Mouse (Mus musculus): Measurements from ENCODE around the gene Ptgr1. TPM values are rescaled to one million over a fixed set of nuclear protein-coding genes. Genes with fewer than 3 reads are reported as not detected.
A peak's percentile ranks its signal among the peaks of the same experiment; 100 is the strongest.

Ptgr1 gene
- polyA plus RNA-seq (2014; fragmentation: Nextera tagmentation; extraction: Ambion mirVana): 10.1 and 10.7 TPM in 2 replicates

DNA sequence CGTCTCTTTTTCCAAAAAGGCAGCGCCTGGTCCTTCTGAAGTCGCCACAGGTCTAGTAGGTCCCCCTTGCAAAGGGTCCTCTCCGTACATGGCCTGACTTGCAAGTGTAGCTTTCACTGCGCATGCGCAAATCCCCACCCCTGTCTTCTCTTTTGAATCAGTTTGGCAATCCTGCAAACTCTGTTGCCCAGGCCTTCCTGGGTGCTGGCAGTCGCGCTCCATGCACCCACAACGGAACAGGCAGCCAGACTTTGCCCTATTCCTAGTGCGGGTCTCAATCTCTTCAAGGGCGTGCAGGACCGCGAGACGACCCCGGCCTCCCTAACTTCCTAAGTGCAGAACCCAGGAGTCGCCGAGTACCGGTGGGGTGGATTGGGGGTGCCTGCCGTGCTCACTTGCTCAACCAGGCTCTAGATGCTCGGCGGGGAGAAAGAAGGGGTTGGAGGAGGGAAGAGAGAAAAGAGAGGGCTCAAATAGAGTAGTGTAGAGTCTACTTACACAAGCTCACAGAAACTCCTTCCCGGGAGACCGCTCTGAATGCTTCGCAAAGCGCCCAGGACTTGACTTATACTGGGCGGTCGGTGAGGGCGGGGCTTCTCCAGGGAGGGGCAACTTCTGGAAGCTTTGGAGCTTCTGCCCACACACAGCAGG, at the start of gene Ptgr1:
Gene Ptgr1, minus strand, starts transcription at position 580 of the 651 bp plus-strand sequence.
- H3K9ac ChIP-seq (ENCODE audit: low read length): peak within 1 kb of the TSS; percentile 75
- ATAC-seq (ENCODE audit: insufficient number of reproducible peaks, insufficient read depth, low FRiP score, low read depth): no peak; the same call in 1 of the 2 replicates
- peak within 1 kb of the TSS in 1 of 2 experiments; percentile 41; a peak in 2 of 4 replicates for H3K27ac ChIP-seq (replicated peaks in 1 of 2; ENCODE audit: control insufficient read depth in 1 of 2, insufficient read depth in 1 of 2, low read depth in 2 of 2, low read length in 2 of 2)
- H3K4me1 ChIP-seq (ENCODE audit: control insufficient read depth in 2 of 2, insufficient read depth in 2 of 2, low read length in 2 of 2): peaks cover 2 to 6% of the 10 kb centered on the region in 2 experiments; a peak in 2 of 4 replicates
- WGBS: under 1% methylated on average over 28 of the region's 28 CpGs
- H3K4me3 ChIP-seq (ENCODE audit: control insufficient read depth in 1 of 2, insufficient read depth in 1 of 2, low read depth in 1 of 2, low read length in 2 of 2): peak within 1 kb of the TSS; percentile 79 to 91
- H3K9me3 ChIP-seq (ENCODE audit: control insufficient read depth, low read length): no peaks in the 10 kb centered on the region
- no peaks in the 10 kb centered on the region; the same call in 1 of the 2 replicates for H3K36me3 ChIP-seq (ENCODE audit: control insufficient read depth, insufficient read depth, low read length)
- peak within 1 kb of the TSS; percentile 95 for H3K4me2 ChIP-seq (ENCODE audit: low read length)
- H3K27me3 ChIP-seq (ENCODE audit: control insufficient read depth, insufficient read depth, low read length): no peaks in the 10 kb centered on the region

DNA sequence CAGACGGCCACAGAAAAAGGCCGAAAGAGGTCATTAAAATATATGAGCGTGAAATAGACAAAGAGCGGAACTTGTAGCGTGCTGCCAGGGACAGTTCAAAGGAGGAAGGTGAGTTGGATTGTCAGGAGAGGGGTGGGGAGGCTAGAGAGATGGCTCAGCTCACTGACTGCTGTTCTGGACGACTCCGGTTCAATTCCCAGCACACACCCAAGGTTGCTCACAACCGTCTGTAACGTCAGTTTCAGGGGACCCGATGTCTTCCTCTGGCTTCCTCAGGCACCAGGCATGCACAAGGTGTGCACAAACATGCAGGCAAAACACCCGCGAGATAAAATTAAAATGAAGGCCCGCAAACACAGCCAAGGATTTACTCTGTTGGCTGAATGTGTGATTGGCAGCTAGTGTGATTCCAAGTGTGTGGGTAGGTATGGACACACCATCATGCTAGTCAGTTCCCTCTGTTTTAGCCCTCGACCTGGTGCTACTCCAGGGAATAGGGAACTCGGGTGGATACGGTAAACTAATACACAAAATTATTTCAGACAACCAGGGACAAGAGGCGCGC, 48.9 kb upstream of the Ptgr1 start:
- WGBS: 67% methylated on average over 18 of the region's 18 CpGs
- H3K4me3 ChIP-seq (ENCODE audit: control insufficient read depth in 1 of 2, insufficient read depth in 1 of 2, low read depth in 1 of 2, low read length in 2 of 2): peak overlapping the region; percentile 60 to 77
- no peaks in the 10 kb centered on the region for H3K27me3 ChIP-seq (ENCODE audit: control insufficient read depth, insufficient read depth, low read length)
- peaks cover 4 to 5% of the 10 kb centered on the region in 2 experiments; a peak in 1 of 4 replicates for H3K4me1 ChIP-seq (ENCODE audit: control insufficient read depth in 2 of 2, insufficient read depth in 2 of 2, low read length in 2 of 2)
- H3K4me2 ChIP-seq (ENCODE audit: low read length): peak overlapping the region; percentile 72
- H3K27ac ChIP-seq (replicated peaks in 1 of 2; ENCODE audit: control insufficient read depth in 1 of 2, insufficient read depth in 1 of 2, low read depth in 2 of 2, low read length in 2 of 2): no peak overlapping the region
- H3K9me3 ChIP-seq (ENCODE audit: control insufficient read depth, low read length): peaks cover 3% of the 10 kb centered on the region; the same call in 1 of the 2 replicates
- H3K36me3 ChIP-seq (ENCODE audit: control insufficient read depth, insufficient read depth, low read length): peaks cover 9% of the 10 kb centered on the region; the same call in 1 of the 2 replicates
- no peak for ATAC-seq (ENCODE audit: insufficient number of reproducible peaks, insufficient read depth, low FRiP score, low read depth)
- H3K9ac ChIP-seq (ENCODE audit: low read length): peak overlapping the region; percentile 76; the same call in 1 of the 2 replicates

DNA sequence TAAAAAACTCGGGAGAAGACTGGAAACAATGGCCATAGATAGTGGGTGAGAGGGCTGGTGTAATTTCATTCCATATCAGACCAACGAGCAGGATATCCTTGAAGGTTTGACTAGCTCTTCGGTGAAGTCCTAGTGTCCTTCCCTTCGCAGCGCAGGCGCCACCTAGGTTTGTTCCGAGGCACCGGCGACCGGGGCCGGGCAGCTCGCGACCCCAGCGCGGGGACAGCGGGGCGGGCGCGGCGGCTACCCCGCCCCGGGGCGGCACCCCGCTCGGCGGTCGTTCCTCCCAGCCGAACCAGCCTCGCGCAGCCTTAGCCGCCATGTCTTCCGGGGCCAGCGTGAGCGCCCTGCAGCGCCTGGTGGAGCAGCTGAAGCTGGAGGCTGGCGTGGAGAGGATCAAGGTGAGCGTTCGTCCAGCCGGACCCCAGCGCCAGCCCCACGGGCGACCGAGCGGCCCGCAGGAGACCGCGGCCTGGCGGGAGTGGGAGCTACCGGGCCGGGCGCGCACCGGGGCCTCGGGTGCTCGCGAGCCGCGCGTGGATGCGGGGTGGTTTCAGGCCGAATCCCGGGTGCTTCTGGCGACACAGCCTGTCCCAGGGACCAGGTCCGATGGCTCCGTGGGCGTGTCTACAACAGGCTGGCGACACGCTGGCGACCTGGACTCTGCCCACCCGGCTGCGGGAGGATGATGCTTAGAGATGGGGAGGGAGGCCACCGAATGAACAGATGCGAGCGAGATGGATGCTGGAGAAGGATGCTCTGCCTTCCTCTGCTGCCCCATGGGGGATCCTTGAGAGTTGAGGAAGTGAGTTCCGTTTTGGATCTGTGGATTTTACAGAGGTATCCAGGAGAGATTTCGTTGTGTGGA, 48.2 kb upstream of the Ptgr1 start, which contains the start of gene Gng10:
Gene Gng10, plus strand, starts transcription at position 171 of the 868 bp plus-strand sequence.
- peak; percentile 78 for ATAC-seq (ENCODE audit: insufficient number of reproducible peaks, insufficient read depth, low FRiP score, low read depth)
- Histone ChIP-seq H3K9ac (ENCODE audit: low read length) (peak within 1 kb of the TSS; percentile 76), H3K9me3 (ENCODE audit: control insufficient read depth, low read length) (peaks cover 3% of the 10 kb centered on the region; the same call in 1 of the 2 replicates), H3K27me3 (ENCODE audit: control insufficient read depth, insufficient read depth, low read length) (no peaks in the 10 kb centered on the region), H3K27ac (replicated peaks in 1 of 2; ENCODE audit: control insufficient read depth in 1 of 2, insufficient read depth in 1 of 2, low read depth in 2 of 2, low read length in 2 of 2) (no peak within 1 kb of the TSS; a peak in 2 of 4 replicates), H3K36me3 (ENCODE audit: control insufficient read depth, insufficient read depth, low read length) (peaks cover 9% of the 10 kb centered on the region; the same call in 1 of the 2 replicates), H3K4me3 (ENCODE audit: control insufficient read depth in 1 of 2, insufficient read depth in 1 of 2, low read depth in 1 of 2, low read length in 2 of 2) (peak within 1 kb of the TSS; percentile 60 to 77), H3K4me2 (ENCODE audit: low read length) (peak within 1 kb of the TSS; percentile 72), H3K4me1 (ENCODE audit: control insufficient read depth in 2 of 2, insufficient read depth in 2 of 2, low read length in 2 of 2) (peaks cover 4 to 5% of the 10 kb centered on the region in 2 experiments; a peak in 1 of 4 replicates)
- 8% methylated on average over 75 of the region's 76 CpGs for WGBS

DNA sequence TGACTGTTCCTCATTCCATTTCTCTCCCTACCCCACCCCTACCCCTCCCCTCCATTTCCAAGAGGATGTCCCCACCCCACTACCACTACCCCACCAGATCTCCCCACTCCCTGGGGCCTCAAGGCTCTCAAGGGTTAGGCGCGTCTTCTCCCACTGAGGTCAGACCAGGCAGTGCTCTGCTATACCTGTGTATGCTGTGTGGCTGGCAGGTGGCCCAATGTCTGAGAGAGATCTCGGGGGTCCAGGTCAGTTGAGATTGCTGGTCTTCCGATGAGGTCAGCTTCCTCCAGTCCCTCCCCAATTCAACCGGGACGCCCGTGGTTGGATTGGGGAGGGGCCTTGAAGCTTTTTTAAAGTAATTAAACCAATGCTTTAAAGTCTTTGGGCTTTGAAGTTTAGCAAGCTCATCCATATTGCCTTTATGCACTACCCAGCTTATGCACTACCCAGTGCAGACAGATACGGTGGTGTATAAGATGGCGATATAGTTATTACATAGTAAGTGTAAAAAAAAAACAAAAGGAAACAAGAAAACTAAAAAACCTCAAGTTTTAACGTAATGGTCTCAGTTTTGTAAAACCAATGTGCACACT, 47.5 kb upstream of the Ptgr1 start:
- H3K9me3 ChIP-seq (ENCODE audit: control insufficient read depth, low read length): peaks cover 3% of the 10 kb centered on the region; the same call in 1 of the 2 replicates
- H3K4me3 ChIP-seq (ENCODE audit: control insufficient read depth in 1 of 2, insufficient read depth in 1 of 2, low read depth in 1 of 2, low read length in 2 of 2): peak overlapping the region; percentile 60 to 77
- 0 out of 2 replicates have a peak, but pooled peaks cover 5% of the 10 kb centered on the region for H3K36me3 ChIP-seq (ENCODE audit: control insufficient read depth, insufficient read depth, low read length)
- H3K4me2 ChIP-seq (ENCODE audit: low read length): peak overlapping the region; percentile 72
- 77% methylated on average over 10 of the region's 10 CpGs for WGBS
- H3K27ac ChIP-seq (replicated peaks in 1 of 2; ENCODE audit: control insufficient read depth in 1 of 2, insufficient read depth in 1 of 2, low read depth in 2 of 2, low read length in 2 of 2): no peak overlapping the region
- no peaks in the 10 kb centered on the region for H3K27me3 ChIP-seq (ENCODE audit: control insufficient read depth, insufficient read depth, low read length)
- ATAC-seq (ENCODE audit: insufficient number of reproducible peaks, insufficient read depth, low FRiP score, low read depth): peak; percentile 47; the same call in 1 of the 2 replicates
- H3K9ac ChIP-seq (ENCODE audit: low read length): peak overlapping the region; percentile 76
- H3K4me1 ChIP-seq (ENCODE audit: control insufficient read depth in 2 of 2, insufficient read depth in 2 of 2, low read length in 2 of 2): peaks cover 4 to 5% of the 10 kb centered on the region in 2 experiments; a peak in 1 of 4 replicates

DNA sequence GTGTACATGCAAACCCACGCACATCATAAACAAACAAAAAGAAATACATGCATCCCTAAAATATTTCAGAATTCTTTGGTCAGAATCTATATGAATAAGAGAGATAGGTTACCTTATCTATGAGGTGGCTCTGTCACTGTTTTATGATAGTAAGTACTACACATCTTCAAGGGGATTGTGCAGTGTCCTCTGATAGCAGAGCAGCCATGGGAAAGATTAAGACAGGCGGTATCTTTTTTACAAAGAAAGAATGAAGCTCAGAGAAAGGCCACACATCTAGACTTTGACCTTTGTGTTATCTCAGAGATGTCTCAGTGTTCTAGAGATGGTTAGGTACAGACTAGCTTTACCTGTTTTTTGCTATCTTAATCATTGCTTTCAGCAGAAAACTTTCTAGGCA, 30.0 kb upstream of the Ptgr1 start:
- Histone ChIP-seq H3K27me3 (ENCODE audit: control insufficient read depth, insufficient read depth, low read length) (no peaks in the 10 kb centered on the region), H3K4me1 (ENCODE audit: control insufficient read depth in 2 of 2, insufficient read depth in 2 of 2, low read length in 2 of 2) (peaks cover 0 to 3% of the 10 kb centered on the region in 2 experiments; a peak in 1 of 4 replicates), H3K9ac (ENCODE audit: low read length) (no peak overlapping the region), H3K36me3 (ENCODE audit: control insufficient read depth, insufficient read depth, low read length) (peaks cover 38% of the 10 kb centered on the region), H3K9me3 (ENCODE audit: control insufficient read depth, low read length) (no peaks in the 10 kb centered on the region), H3K27ac (replicated peaks in 1 of 2; ENCODE audit: control insufficient read depth in 1 of 2, insufficient read depth in 1 of 2, low read depth in 2 of 2, low read length in 2 of 2) (no peak overlapping the region), H3K4me2 (ENCODE audit: low read length) (no peak overlapping the region), H3K4me3 (ENCODE audit: control insufficient read depth in 1 of 2, insufficient read depth in 1 of 2, low read depth in 1 of 2, low read length in 2 of 2) (no peak overlapping the region)
- WGBS: 76% methylated on average over 2 of the region's 2 CpGs
- no peak for ATAC-seq (ENCODE audit: insufficient number of reproducible peaks, insufficient read depth, low FRiP score, low read depth)

DNA sequence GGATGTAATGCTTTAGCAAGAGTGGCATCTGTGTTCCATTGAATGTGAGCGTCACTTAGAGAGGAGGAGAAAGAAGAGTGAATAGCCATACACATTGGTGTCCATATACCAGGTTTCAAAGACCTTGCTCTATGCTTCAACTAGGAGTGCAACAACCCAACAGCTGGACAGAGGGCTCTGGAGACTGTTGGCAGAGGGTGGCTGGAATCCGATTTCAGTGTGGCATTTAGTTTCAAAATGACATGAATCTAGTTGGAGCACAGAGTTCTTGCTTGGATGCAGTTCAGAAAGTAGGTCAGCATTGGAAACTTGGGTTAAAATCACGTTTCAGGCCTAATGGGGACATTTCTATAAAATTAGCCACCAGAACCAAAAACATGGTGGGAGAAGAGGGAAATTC, 28.3 kb upstream of the Ptgr1 start:
- Histone ChIP-seq H3K9ac (ENCODE audit: low read length) (no peak overlapping the region), H3K27ac (replicated peaks in 1 of 2; ENCODE audit: control insufficient read depth in 1 of 2, insufficient read depth in 1 of 2, low read depth in 2 of 2, low read length in 2 of 2) (no peak overlapping the region), H3K27me3 (ENCODE audit: control insufficient read depth, insufficient read depth, low read length) (no peaks in the 10 kb centered on the region), H3K36me3 (ENCODE audit: control insufficient read depth, insufficient read depth, low read length) (peaks cover 27% of the 10 kb centered on the region), H3K4me3 (ENCODE audit: control insufficient read depth in 1 of 2, insufficient read depth in 1 of 2, low read depth in 1 of 2, low read length in 2 of 2) (no peak overlapping the region), H3K4me1 (ENCODE audit: control insufficient read depth in 2 of 2, insufficient read depth in 2 of 2, low read length in 2 of 2) (peaks cover 6 to 14% of the 10 kb centered on the region in 2 experiments; a peak in 3 of 4 replicates), H3K9me3 (ENCODE audit: control insufficient read depth, low read length) (no peaks in the 10 kb centered on the region), H3K4me2 (ENCODE audit: low read length) (no peak overlapping the region)
- ATAC-seq (ENCODE audit: insufficient number of reproducible peaks, insufficient read depth, low FRiP score, low read depth): no peak
- WGBS: 91% methylated on average over 3 of the region's 3 CpGs
